Mouse (Mus musculus): ENCODE data around the gene Smg9. TPM values are rescaled to one million over a fixed set of nuclear protein-coding genes. Genes with fewer than 3 reads are reported as not detected.
A peak's percentile ranks its signal among the peaks of the same experiment; 100 is the strongest.

The Smg9 gene
- polyA plus RNA-seq, 1 experiment from 2014 or later = 39.4 TPM

DNA sequence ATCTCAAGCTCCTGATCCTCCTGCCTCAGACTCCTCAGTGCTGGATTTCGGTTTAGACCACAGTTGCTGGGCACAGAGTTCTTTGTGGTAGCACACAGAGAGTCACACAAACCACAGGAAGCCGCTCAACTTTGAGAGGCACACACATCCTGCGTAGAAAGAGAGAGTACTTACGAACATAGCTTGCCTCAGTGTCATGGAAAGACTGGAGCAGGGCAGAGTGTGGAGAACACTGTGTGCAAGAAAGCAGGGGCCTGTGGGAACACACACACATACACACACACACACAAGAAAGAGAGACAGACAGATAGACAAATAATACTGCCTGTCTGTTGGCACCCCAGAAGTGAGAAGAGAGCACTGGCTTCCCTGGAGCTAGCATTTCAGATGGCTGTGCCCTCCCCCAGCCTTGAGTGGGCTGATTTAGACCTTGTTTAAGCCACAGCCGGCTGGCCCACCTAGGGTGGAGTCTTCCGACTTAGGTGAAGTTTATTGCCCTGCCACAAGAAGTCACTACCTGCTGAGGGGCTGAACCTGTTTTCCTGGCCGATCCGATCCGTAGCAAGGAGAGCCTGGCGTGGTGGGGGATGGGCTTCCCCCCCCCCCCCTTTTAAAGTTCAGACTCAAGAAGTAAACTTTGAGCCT, 58.4 kb downstream of the Smg9 start:
- no peak for ATAC-seq
- Histone ChIP-seq H3K9ac (ENCODE audit: low read depth, low read length) (no peak overlapping the region), H3K27ac (ENCODE audit: low read length) (no peak overlapping the region), H3K36me3 (ENCODE audit: control insufficient read depth, insufficient read depth, low read length) (no peaks in the 10 kb centered on the region), H3K27me3 (ENCODE audit: control insufficient read depth, insufficient read depth, low read depth, low read length) (no peaks in the 10 kb centered on the region), H3K4me2 (ENCODE audit: low read length) (no peak overlapping the region), H3K9me3 (replicated peaks; ENCODE audit: control insufficient read depth, low read length, poor library complexity, severe bottlenecking) (no peaks in the 10 kb centered on the region), H3K4me3 (ENCODE audit: low read depth, low read length) (no peak overlapping the region), H3K4me1 (ENCODE audit: control insufficient read depth, insufficient read depth, low read length) (no peaks in the 10 kb centered on the region)
- 81% methylated on average over 10 of the region's 10 CpGs for WGBS

DNA sequence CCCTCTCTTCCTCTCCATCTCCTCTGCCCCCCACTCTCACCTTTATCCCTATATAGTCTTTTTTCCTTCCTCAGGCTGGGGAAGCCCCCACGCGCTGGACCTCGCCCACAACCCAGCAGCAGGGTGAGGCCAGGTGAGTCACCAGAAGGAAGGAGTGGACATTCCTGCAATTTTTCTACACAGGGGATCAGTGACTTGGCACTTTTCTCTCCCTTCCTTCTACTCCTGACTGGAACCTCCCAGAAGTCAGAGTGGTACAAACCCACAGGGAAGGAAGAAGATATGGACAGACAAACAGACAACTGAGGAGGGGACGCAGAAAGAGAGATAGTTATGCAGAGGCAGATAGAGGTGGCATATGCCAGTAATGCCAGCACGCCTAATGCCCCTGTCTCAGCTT, 60.0 kb downstream of the Smg9 start:
- H3K4me3 ChIP-seq (ENCODE audit: low read depth, low read length) = no peak overlapping the region
- no peak overlapping the region for H3K9ac ChIP-seq (ENCODE audit: low read depth, low read length)
- no peak overlapping the region for H3K4me2 ChIP-seq (ENCODE audit: low read length)
- H3K36me3 ChIP-seq (ENCODE audit: control insufficient read depth, insufficient read depth, low read length) = no peaks in the 10 kb centered on the region
- ATAC-seq = no peak
- no peak overlapping the region for H3K27ac ChIP-seq (ENCODE audit: low read length)
- no peaks in the 10 kb centered on the region for H3K4me1 ChIP-seq (ENCODE audit: control insufficient read depth, insufficient read depth, low read length)
- no peaks in the 10 kb centered on the region for H3K9me3 ChIP-seq (replicated peaks; ENCODE audit: control insufficient read depth, low read length, poor library complexity, severe bottlenecking)
- no peaks in the 10 kb centered on the region for H3K27me3 ChIP-seq (ENCODE audit: control insufficient read depth, insufficient read depth, low read depth, low read length)
- 91% methylated on average over 5 of the region's 5 CpGs for WGBS

DNA sequence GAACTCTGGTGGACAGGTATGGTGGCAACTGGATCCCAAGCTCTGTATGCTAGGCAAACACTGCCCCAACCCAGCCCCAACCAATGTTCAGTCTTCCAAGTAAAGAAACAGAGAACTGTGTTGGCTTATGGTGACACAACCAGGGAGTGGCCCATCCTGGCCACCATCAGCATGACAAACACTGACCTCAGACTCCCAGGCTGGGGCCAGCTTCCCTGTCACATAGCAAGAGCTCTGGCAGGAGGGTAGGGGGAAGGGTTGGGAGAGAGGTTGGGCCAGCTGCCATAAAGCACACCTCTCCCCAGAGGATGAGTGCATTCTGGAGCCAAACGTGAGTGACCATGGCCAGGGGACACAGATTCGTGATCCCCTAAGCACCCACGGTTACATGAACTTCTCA, 60.4 kb downstream of the Smg9 start:
- no peaks in the 10 kb centered on the region for H3K36me3 ChIP-seq (ENCODE audit: control insufficient read depth, insufficient read depth, low read length)
- H3K4me2 ChIP-seq (ENCODE audit: low read length) = no peak overlapping the region
- H3K9me3 ChIP-seq (replicated peaks; ENCODE audit: control insufficient read depth, low read length, poor library complexity, severe bottlenecking) = no peaks in the 10 kb centered on the region
- no peaks in the 10 kb centered on the region for H3K4me1 ChIP-seq (ENCODE audit: control insufficient read depth, insufficient read depth, low read length)
- 63% methylated on average over 3 of the region's 3 CpGs for WGBS
- H3K27me3 ChIP-seq (ENCODE audit: control insufficient read depth, insufficient read depth, low read depth, low read length) = no peaks in the 10 kb centered on the region
- no peak overlapping the region for H3K27ac ChIP-seq (ENCODE audit: low read length)
- ATAC-seq = no peak
- H3K9ac ChIP-seq (ENCODE audit: low read depth, low read length) = no peak overlapping the region
- H3K4me3 ChIP-seq (ENCODE audit: low read depth, low read length) = no peak overlapping the region

DNA sequence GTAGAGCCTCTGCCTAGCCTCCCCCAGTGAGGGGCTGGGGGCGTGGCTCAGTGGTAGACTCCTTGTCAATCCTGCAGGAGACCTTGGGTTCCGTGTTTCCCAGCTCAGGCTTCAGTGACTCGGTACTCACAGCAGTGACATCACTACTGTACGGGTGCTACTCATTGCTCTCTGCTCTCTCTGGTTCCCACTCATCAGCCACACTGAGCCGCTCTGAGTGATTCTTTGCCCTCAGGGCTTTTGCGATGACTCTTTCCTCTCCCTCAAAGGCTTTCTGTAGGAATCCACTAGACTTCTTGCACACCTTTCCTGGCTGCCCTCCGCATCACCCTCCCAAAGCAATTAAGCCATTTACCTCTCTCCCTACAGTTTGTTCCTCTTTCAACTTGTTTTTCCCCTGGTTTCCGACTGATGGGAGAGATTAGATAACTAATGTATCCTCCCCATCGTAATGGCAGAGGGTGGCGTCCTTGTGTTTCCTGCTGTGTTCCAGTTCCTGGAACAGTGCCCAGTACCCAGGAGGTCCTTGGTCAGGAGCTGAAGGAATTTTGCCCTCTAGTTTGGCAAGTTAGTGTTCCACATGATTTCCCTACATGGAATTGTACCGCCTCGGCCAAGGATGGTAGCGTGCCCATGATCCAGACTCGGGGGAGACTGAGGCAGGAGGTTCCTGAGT, 62.1 kb downstream of the Smg9 start:
- 77% methylated on average over 14 of the region's 14 CpGs for WGBS

DNA sequence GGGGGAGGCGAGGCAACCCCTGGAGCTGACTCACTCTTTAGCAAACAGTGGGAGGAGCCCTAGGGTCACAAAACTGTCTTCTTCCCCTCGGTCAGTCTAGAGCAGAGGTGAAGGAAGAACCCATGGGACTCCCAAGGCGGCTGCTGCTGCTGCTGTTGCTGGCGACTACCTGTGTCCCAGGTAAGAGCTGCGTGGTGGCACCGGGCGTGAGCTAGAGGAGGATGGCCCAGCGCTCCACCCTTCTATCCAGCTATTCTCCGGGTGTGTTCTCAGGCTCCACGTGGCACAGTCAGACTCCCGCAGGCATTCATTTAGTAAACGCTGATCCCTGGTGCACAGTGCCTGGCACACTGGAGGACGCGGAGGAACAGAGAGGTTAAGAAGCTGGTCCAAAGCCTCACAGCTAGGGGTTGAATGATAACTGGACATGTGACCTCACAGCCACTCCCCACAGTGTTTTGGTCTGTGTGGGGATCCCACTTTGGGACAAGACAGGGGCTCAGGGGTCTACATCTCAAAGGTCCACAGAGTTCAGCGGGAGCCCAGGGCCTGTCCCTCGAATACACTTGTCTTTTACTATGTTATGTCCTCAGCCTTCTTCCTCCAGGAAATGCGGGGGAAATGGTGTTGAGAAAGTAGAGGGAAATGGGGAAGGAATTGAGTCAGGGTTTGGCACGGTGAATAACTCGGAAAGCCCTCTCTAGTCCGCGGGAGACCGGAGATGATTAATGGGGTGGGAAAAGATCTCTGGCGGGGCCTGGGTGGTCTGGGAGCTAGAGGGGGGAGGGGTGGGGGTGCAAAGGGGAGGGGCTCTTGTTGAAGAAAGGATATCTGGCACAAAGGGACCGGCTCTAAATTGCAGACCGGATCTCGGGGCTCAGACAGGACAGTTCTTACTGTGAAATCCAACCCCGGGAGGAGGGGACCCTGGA, 63.2 kb downstream of the Smg9 start, which contains the start of gene Plaur:
Gene Plaur (plus strand): TSS at position 97 of the 932 bp plus-strand sequence.
- peak within 1 kb of the TSS; percentile 34; the same call in 1 of the 2 replicates for H3K9ac ChIP-seq (ENCODE audit: low read depth, low read length)
- H3K27me3 ChIP-seq (ENCODE audit: control insufficient read depth, insufficient read depth, low read depth, low read length) = no peaks in the 10 kb centered on the region
- no peaks in the 10 kb centered on the region for H3K9me3 ChIP-seq (replicated peaks; ENCODE audit: control insufficient read depth, low read length, poor library complexity, severe bottlenecking)
- no peak within 1 kb of the TSS for H3K4me3 ChIP-seq (ENCODE audit: low read depth, low read length)
- ATAC-seq = 0 out of 2 replicates have a peak, but pooled peaks have one; percentile 11
- H3K36me3 ChIP-seq (ENCODE audit: control insufficient read depth, insufficient read depth, low read length) = no peaks in the 10 kb centered on the region
- no peak within 1 kb of the TSS for H3K27ac ChIP-seq (ENCODE audit: low read length)
- 10% methylated on average over 27 of the region's 27 CpGs for WGBS
- peak within 1 kb of the TSS; percentile 12 for H3K4me2 ChIP-seq (ENCODE audit: low read length)
- no peaks in the 10 kb centered on the region for H3K4me1 ChIP-seq (ENCODE audit: control insufficient read depth, insufficient read depth, low read length)

More for the DNA sequence above, 62.1 kb downstream of the Smg9 start:
- no peak overlapping the region for H3K4me2 ChIP-seq (ENCODE audit: low read length)
- no peaks in the 10 kb centered on the region for H3K4me1 ChIP-seq (ENCODE audit: control insufficient read depth, insufficient read depth, low read length)
- no peak for ATAC-seq
- H3K4me3 ChIP-seq (ENCODE audit: low read depth, low read length) = no peak overlapping the region
- no peaks in the 10 kb centered on the region for H3K9me3 ChIP-seq (replicated peaks; ENCODE audit: control insufficient read depth, low read length, poor library complexity, severe bottlenecking)
- no peak overlapping the region for H3K27ac ChIP-seq (ENCODE audit: low read length)
- H3K36me3 ChIP-seq (ENCODE audit: control insufficient read depth, insufficient read depth, low read length) = no peaks in the 10 kb centered on the region
- H3K9ac ChIP-seq (ENCODE audit: low read depth, low read length) = no peak overlapping the region
- no peaks in the 10 kb centered on the region for H3K27me3 ChIP-seq (ENCODE audit: control insufficient read depth, insufficient read depth, low read depth, low read length)

DNA sequence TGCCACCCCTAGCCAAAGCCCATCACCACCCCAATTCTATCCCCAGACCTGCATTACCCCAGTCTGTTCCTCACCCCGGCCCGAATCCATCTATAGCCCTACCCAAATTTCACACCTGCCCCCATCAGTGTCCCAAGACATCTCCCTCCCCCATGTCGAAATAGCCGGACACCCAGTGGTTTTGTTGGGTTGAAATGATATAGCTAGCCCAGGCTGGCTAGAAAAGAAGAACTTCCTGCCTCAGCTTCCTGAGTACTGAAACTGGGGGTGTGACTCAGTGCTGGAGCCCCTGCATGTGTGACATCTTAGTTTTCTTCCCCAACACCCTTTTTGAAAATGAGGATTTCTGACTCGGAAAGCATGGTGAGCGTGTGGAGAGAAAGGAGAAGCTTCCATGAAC, 67.4 kb downstream of the Smg9 start:
- no peak for ATAC-seq
- Histone ChIP-seq H3K4me1 (ENCODE audit: control insufficient read depth, insufficient read depth, low read length) (no peaks in the 10 kb centered on the region), H3K9ac (ENCODE audit: low read depth, low read length) (no peak overlapping the region), H3K36me3 (ENCODE audit: control insufficient read depth, insufficient read depth, low read length) (no peaks in the 10 kb centered on the region), H3K4me2 (ENCODE audit: low read length) (no peak overlapping the region), H3K27ac (ENCODE audit: low read length) (no peak overlapping the region), H3K4me3 (ENCODE audit: low read depth, low read length) (no peak overlapping the region), H3K9me3 (replicated peaks; ENCODE audit: control insufficient read depth, low read length, poor library complexity, severe bottlenecking) (no peaks in the 10 kb centered on the region), H3K27me3 (ENCODE audit: control insufficient read depth, insufficient read depth, low read depth, low read length) (no peaks in the 10 kb centered on the region)
- WGBS = 95% methylated on average over 6 of the region's 6 CpGs

DNA sequence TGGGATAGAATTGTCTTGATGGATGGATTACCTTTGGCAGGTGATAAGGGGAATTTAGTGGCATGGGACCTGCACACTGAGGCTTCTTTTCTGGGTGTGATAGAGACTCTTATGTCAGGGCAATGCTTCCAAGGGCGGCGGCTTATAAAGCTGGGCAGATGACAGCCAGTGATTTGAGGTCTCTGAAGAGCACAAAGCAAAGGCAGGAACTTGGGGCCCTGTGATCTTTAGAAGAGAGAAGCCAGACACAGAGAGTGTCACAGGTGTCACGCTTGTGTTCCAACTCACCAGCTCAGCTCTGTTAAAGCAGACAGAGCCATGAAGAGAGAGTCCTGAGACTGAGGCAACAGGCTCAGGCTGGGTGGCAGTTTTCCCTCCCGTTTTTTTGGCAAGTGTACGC, 68.5 kb downstream of the Smg9 start:
- Histone ChIP-seq H3K4me3 (ENCODE audit: low read depth, low read length) (no peak overlapping the region), H3K4me2 (ENCODE audit: low read length) (no peak overlapping the region), H3K27me3 (ENCODE audit: control insufficient read depth, insufficient read depth, low read depth, low read length) (no peaks in the 10 kb centered on the region), H3K9me3 (replicated peaks; ENCODE audit: control insufficient read depth, low read length, poor library complexity, severe bottlenecking) (no peaks in the 10 kb centered on the region), H3K9ac (ENCODE audit: low read depth, low read length) (no peak overlapping the region), H3K27ac (ENCODE audit: low read length) (no peak overlapping the region), H3K36me3 (ENCODE audit: control insufficient read depth, insufficient read depth, low read length) (no peaks in the 10 kb centered on the region), H3K4me1 (ENCODE audit: control insufficient read depth, insufficient read depth, low read length) (no peaks in the 10 kb centered on the region)
- no peak for ATAC-seq
- WGBS = 81% methylated on average over 5 of the region's 5 CpGs

DNA sequence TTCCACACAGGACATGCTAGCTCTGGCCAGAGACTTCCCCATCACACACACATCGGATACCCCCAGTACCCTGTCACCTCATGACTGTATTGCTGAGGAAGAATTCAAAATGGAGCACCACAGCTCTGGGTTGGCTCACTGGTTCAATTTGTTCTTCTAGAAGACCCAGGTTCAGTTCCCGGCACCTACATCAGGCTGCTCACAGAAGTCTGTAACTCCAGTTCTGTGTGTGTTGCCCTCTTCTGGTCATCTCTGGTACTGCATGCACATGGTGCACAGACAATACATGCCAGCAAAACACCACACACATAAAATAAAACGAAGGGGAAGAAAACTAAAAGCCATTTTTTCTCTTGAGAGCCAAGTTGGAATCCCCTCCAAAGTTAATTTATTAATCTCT, 69.7 kb downstream of the Smg9 start:
- Histone ChIP-seq H3K27me3 (ENCODE audit: control insufficient read depth, insufficient read depth, low read depth, low read length) (no peaks in the 10 kb centered on the region), H3K4me3 (ENCODE audit: low read depth, low read length) (no peak overlapping the region), H3K9ac (ENCODE audit: low read depth, low read length) (no peak overlapping the region), H3K4me2 (ENCODE audit: low read length) (no peak overlapping the region), H3K9me3 (replicated peaks; ENCODE audit: control insufficient read depth, low read length, poor library complexity, severe bottlenecking) (no peaks in the 10 kb centered on the region), H3K4me1 (ENCODE audit: control insufficient read depth, insufficient read depth, low read length) (no peaks in the 10 kb centered on the region), H3K27ac (ENCODE audit: low read length) (no peak overlapping the region), H3K36me3 (ENCODE audit: control insufficient read depth, insufficient read depth, low read length) (no peaks in the 10 kb centered on the region)
- WGBS = 88% methylated on average over 3 of the region's 3 CpGs
- ATAC-seq = no peak

Data from midbrain, embryonic 16.5 days (tissue).